In genomic region chr10:69078008-69078407, GRCm38 (mm10) we compare ENCODE assay signal across 26 mouse cellular contexts.
DNase-seq lines count a peak whose midpoint lies in the region; ATAC-seq and TF ChIP-seq lines count a peak whose summit lies in the region.
"Had no signal": no experiment of that assay in that cellular context is flagged by ENCODE, and none has a peak within 500 bp of the region (broad histone marks: within the 10 kb centered on the region; RNA-seq: fewer than 3 reads in every experiment).

No protein-coding gene starts in this region.

- ATAC-seq in forebrain, embryonic 14.5 days = peak; percentile 42; the same call in 1 of the 2 replicates
- ATAC-seq in forebrain, embryonic 13.5 days = no peak
- ATAC-seq in forebrain, embryonic 16.5 days = peak; percentile 57
- ATAC-seq in frontal cortex, adult (ENCODE audit: low TSS enrichment) = peak; percentile 70
- ATAC-seq: activated CD4-positive, CD25-positive, alpha-beta regulatory T cell, adult 4 months; CD4-positive, CD25-positive, alpha-beta regulatory T cell, adult 4 months; Patski had no signal

- no peak overlapping the region for H3K4me2 ChIP-seq in forebrain, embryonic 14.5 days (ENCODE audit: low read length)
- no peak overlapping the region for H3K4me2 ChIP-seq in forebrain, embryonic 13.5 days
- no peak overlapping the region for H3K4me2 ChIP-seq in forebrain, embryonic 16.5 days (ENCODE audit: low read length)
- H3K4me2 ChIP-seq: embryonic facial prominence, embryonic 13.5 days; embryonic facial prominence, embryonic 15.5 days had no signal

- H3K9ac ChIP-seq in forebrain, embryonic 14.5 days (ENCODE audit: low read length) = no peak overlapping the region
- H3K9ac ChIP-seq in forebrain, embryonic 13.5 days = no peak overlapping the region
- no peak overlapping the region for H3K9ac ChIP-seq in forebrain, embryonic 16.5 days (replicated peaks; ENCODE audit: low read depth, low read length)
- H3K9ac ChIP-seq: embryonic facial prominence, embryonic 13.5 days; embryonic facial prominence, embryonic 15.5 days had no signal

- H3K9me3 ChIP-seq in forebrain, embryonic 14.5 days (replicated peaks; ENCODE audit: control insufficient read depth, low read length) = no peaks in the 10 kb centered on the region
- H3K9me3 ChIP-seq in forebrain, embryonic 13.5 days (replicated peaks) = no peaks in the 10 kb centered on the region
- no peaks in the 10 kb centered on the region for H3K9me3 ChIP-seq in forebrain, embryonic 16.5 days (ENCODE audit: control insufficient read depth, low read length)
- no peaks in the 10 kb centered on the region for H3K9me3 ChIP-seq in forebrain, embryonic 10.5 days
- H3K9me3 ChIP-seq: embryonic facial prominence, embryonic 13.5 days; embryonic facial prominence, embryonic 15.5 days had no signal

- WGBS in forebrain, embryonic 14.5 days = 75% methylated on average over 11 of the region's 11 CpGs
- WGBS in forebrain, embryonic 13.5 days = 83% methylated on average over 11 of the region's 11 CpGs
- WGBS in forebrain, embryonic 16.5 days = 66% methylated on average over 11 of the region's 11 CpGs
- WGBS in forebrain, embryonic 10.5 days = 82% methylated on average over 11 of the region's 11 CpGs

- no peaks in the 10 kb centered on the region for H3K27me3 ChIP-seq in forebrain, embryonic 14.5 days (replicated peaks; ENCODE audit: control insufficient read depth, insufficient read depth, low read length)
- H3K27me3 ChIP-seq in forebrain, embryonic 13.5 days = no peaks in the 10 kb centered on the region
- H3K27me3 ChIP-seq in forebrain, embryonic 16.5 days (replicated peaks; ENCODE audit: control insufficient read depth, insufficient read depth, low read length) = no peaks in the 10 kb centered on the region
- H3K27me3 ChIP-seq in forebrain, embryonic 10.5 days (ENCODE audit: poor library complexity, severe bottlenecking) = no peaks in the 10 kb centered on the region
- H3K27me3 ChIP-seq: CH12.LX; embryonic facial prominence, embryonic 13.5 days; embryonic facial prominence, embryonic 15.5 days had no signal

- no peak overlapping the region for H3K27ac ChIP-seq in forebrain, embryonic 14.5 days (ENCODE audit: low read depth, low read length)
- H3K27ac ChIP-seq in forebrain, embryonic 13.5 days = no peak overlapping the region
- H3K27ac ChIP-seq in forebrain, embryonic 16.5 days (ENCODE audit: low read length) = no peak overlapping the region
- no peak overlapping the region for H3K27ac ChIP-seq in forebrain, embryonic 10.5 days
- H3K27ac ChIP-seq: embryonic facial prominence, embryonic 13.5 days; embryonic facial prominence, embryonic 15.5 days had no signal

- TF ChIP-seq CTCF in brain, embryonic 14.5 days (IDR thresholded peaks at IDR 0.05; ENCODE audit: borderline replicate concordance, extremely low read depth, insufficient read depth, insufficient read length) = no peak

- no peak for TF ChIP-seq POLR2A in brain, embryonic 14.5 days (IDR thresholded peaks at IDR 0.05; ENCODE audit: borderline replicate concordance, extremely low read depth, insufficient read depth, insufficient read length, poor library complexity, severe bottlenecking)

- DNase-seq in forebrain, embryonic 14.5 days (ENCODE audit: low spot score) = peak; percentile 45
- DNase-seq in forebrain, embryonic 10.5 days (ENCODE audit: extremely low spot score, low spot score) = no peak
- DNase-seq in frontal cortex, postnatal 10 days (ENCODE audit: low spot score in 2 of 2) = no peak
- peak; percentile 60 for DNase-seq in brain, embryonic 14.5 days (ENCODE audit: low read depth)
- DNase-seq: adrenal gland, adult 8-10 months; adrenal gland, postnatal 14 days; adrenal gland, postnatal 36 days; B cell, adult 2 months; cerebellum, adult 11 months; cerebellum, adult 18-20 months; cerebellum, adult 8-10 months; cerebellum, adult 9-11 months; cerebellum, postnatal 14 days; cerebellum, postnatal 36 days; embryo, embryonic 11 days had no signal

- H3K4me3 ChIP-seq in forebrain, embryonic 14.5 days (ENCODE audit: low read depth, low read length) = no peak overlapping the region
- no peak overlapping the region for H3K4me3 ChIP-seq in forebrain, embryonic 13.5 days
- no peak overlapping the region for H3K4me3 ChIP-seq in forebrain, embryonic 16.5 days (replicated peaks; ENCODE audit: low read length)
- no peak overlapping the region for H3K4me3 ChIP-seq in forebrain, embryonic 10.5 days
- H3K4me3 ChIP-seq: embryonic facial prominence, embryonic 13.5 days; embryonic facial prominence, embryonic 15.5 days; erythroblast, embryonic 14.5 days had no signal

- H3K36me3 ChIP-seq in forebrain, embryonic 14.5 days (ENCODE audit: control insufficient read depth, insufficient read depth, low read length) = no peaks in the 10 kb centered on the region
- no peaks in the 10 kb centered on the region for H3K36me3 ChIP-seq in forebrain, embryonic 13.5 days (ENCODE audit: poor library complexity, severe bottlenecking)
- H3K36me3 ChIP-seq in forebrain, embryonic 16.5 days (ENCODE audit: control insufficient read depth, insufficient read depth) = no peaks in the 10 kb centered on the region
- H3K36me3 ChIP-seq in forebrain, embryonic 10.5 days (replicated peaks) = no peaks in the 10 kb centered on the region
- H3K36me3 ChIP-seq: embryonic facial prominence, embryonic 13.5 days; embryonic facial prominence, embryonic 15.5 days; G1E had no signal

- H3K4me1 ChIP-seq in forebrain, embryonic 14.5 days (ENCODE audit: control insufficient read depth, insufficient read depth, low read length) = no peaks in the 10 kb centered on the region
- no peaks in the 10 kb centered on the region for H3K4me1 ChIP-seq in forebrain, embryonic 13.5 days
- H3K4me1 ChIP-seq in forebrain, embryonic 16.5 days (replicated peaks; ENCODE audit: control insufficient read depth, insufficient read depth, low read length) = no peaks in the 10 kb centered on the region
- no peaks in the 10 kb centered on the region for H3K4me1 ChIP-seq in forebrain, embryonic 10.5 days

Comparison
In these comparisons a context has a peak if more than half of its experiments do, and no peak if none do; other contexts are left out.
1. DNase-seq: peak in forebrain, embryonic 14.5 days (single experiment) and brain, embryonic 14.5 days (single experiment); none in forebrain, embryonic 10.5 days (single experiment) and frontal cortex, postnatal 10 days (0 of 2).